Mouse (Mus musculus): ENCODE data around the gene Armc9.

DNA sequence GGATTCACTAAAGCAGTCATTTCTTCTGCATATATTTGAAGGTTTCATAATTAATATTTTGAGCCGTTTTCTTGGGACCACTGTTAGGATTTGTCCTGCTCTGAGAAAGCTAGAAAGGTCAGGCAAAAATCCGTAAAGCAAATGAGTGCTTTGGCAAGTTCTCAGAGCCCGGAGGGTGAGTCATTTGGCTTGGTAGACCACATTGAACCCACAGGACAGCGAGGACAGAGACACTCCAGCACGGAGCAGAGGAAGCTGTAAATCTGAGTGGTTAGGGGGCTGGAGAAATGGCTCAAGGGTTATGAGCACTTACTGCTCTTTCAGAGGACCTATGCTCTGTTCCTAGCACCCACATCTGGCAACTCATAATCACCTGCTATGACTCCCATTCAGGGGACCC, 7.0 kb upstream of the Armc9 start:
- TF ChIP-seq POLR2AphosphoS2 (IDR thresholded peaks at IDR 0.05; ENCODE audit: low read depth, low read length) (no peak), RAD21 (IDR thresholded peaks at IDR 0.05; ENCODE audit: low read depth, low read length) (no peak), USF1 (IDR thresholded peaks at IDR 0.05; ENCODE audit: low read depth, low read length) (no peak), ZKSCAN1 (IDR thresholded peaks at IDR 0.05; ENCODE audit: borderline replicate concordance, low read depth, low read length) (no peak)

Measured in CH12.LX (cell line).